Mouse (Mus musculus): ENCODE measurements at regions not wholly inside any gene's neighbourhood (a gene's known extent, or its start where the extent isn't known, plus 50 kb on each side); places are given as distances from the start of the nearest gene placed in this dataset.

GRCm38 (mm10) chr14:87346812-87347211 is 69.6 kb upstream of the Tdrd3 start:
- no peak for DNase-seq

GRCm38 (mm10) chr14:87348825-87349224 is 67.6 kb upstream of the Tdrd3 start:
- no peak for DNase-seq

- DNase-seq, result no peak
Observed at GRCm38 (mm10) chr14:87365793-87366192, 50.6 kb upstream of the Tdrd3 start.
